Mouse (Mus musculus) CH12.LX (cell line): Measurements from ENCODE around the gene Slc9a9. TPM values are rescaled to one million over a fixed set of nuclear protein-coding genes. Genes with fewer than 3 reads are reported as not detected.

Source experiments
- DNase-seq: peaks from one replicate; pipeline ENCODE4 v3.0.0-alpha.2; 2013; ENCODE audit errors: extremely low read depth
- H3K27ac ChIP-seq: 2 replicates; pipeline ENCODE4 v1.5.1; 2012; ENCODE audit warnings: low read depth, mild to moderate bottlenecking, control low read depth, moderate library complexity; ENCODE audit not compliant: insufficient read depth
- H3K27me3 ChIP-seq: replicated peaks from 2 replicates; pipeline ENCODE3; 2012; ENCODE audit warnings: inconsistent platforms
- H3K36me3 ChIP-seq, 2 experiments: replicated peaks in 1 of 2; 2 replicates each; pipeline versions ENCODE3 to v1.6.1; 2012; ENCODE audit warnings: inconsistent platforms in 1 of 2, low read length in 1 of 2, mild to moderate bottlenecking in 1 of 2, mixed read lengths in 1 of 2, moderate library complexity in 1 of 2; ENCODE audit not compliant: control insufficient read depth in 1 of 2, insufficient read depth in 1 of 2
- H3K4me1 ChIP-seq, 2 experiments: 2 replicates each; pipeline ENCODE4 v1.6.1; 2012; ENCODE audit warnings: inconsistent platforms in 1 of 2, moderate library complexity in 1 of 2; ENCODE audit not compliant: insufficient read depth in 2 of 2, control insufficient read depth in 1 of 2
- H3K4me2 ChIP-seq: 2 replicates; pipeline ENCODE4 v1.6.1; 2012; ENCODE audit warnings: low read depth, mild to moderate bottlenecking, control low read depth; ENCODE audit not compliant: poor library complexity, insufficient read depth, severe bottlenecking
- H3K4me3 ChIP-seq, 3 experiments: fragments of 150-350 bp in 1 of 3; sonication (generic) in 1 of 3; replicated peaks in 1 of 3; 2 replicates each; pipeline versions ENCODE3 to v1.5.1; 2011 to 2012; ENCODE audit warnings: low read depth in 2 of 3, low read length in 2 of 3, mild to moderate bottlenecking in 2 of 3, moderate library complexity in 2 of 3, control low read depth in 1 of 3, improper control_type of control experiment in 1 of 3, inconsistent platforms in 1 of 3, mixed read lengths in 1 of 3; ENCODE audit not compliant: poor library complexity in 1 of 3
- H3K79me2 ChIP-seq: replicated peaks from 2 replicates; pipeline ENCODE4 v1.6.1; 2012; ENCODE audit warnings: mild to moderate bottlenecking, moderate library complexity; ENCODE audit not compliant: control insufficient read depth, poor library complexity, insufficient read depth, severe bottlenecking; ENCODE audit errors: extremely low read depth
- H3K9ac ChIP-seq: 2 replicates; pipeline ENCODE4 v1.6.1; 2012; ENCODE audit warnings: low read depth, mild to moderate bottlenecking, control low read depth, moderate library complexity; ENCODE audit not compliant: insufficient read depth
- H3K9me3 ChIP-seq: replicated peaks from 2 replicates; pipeline ENCODE3; 2012; ENCODE audit warnings: low read length, inconsistent platforms, mixed read lengths
- CHD1 ChIP-seq: IDR thresholded peaks from 2 replicates; pipeline ENCODE4 v1.6.1; 2012; ENCODE audit warnings: low read depth, low read length, improper control_type of control experiment, inconsistent platforms
- CHD2 ChIP-seq: IDR thresholded peaks from 2 replicates; pipeline ENCODE4 v1.6.1; 2011; ENCODE audit warnings: low read length, improper control_type of control experiment
- E2F4 ChIP-seq: IDR thresholded peaks from 2 replicates; pipeline ENCODE4 v1.6.1; 2011; ENCODE audit warnings: low read depth, low read length, improper control_type of control experiment; ENCODE audit not compliant: insufficient replicate concordance
- ELF1 ChIP-seq: IDR thresholded peaks from 2 replicates; pipeline ENCODE4 v1.6.1; 2014; ENCODE audit warnings: low read depth, mild to moderate bottlenecking, inconsistent platforms, low read length, improper control_type of control experiment
- GABPA ChIP-seq: IDR thresholded peaks from 2 replicates; pipeline ENCODE4 v1.6.1; 2012; ENCODE audit warnings: low read depth, low read length, improper control_type of control experiment, inconsistent platforms; ENCODE audit not compliant: insufficient replicate concordance
- IRF4 ChIP-seq: IDR thresholded peaks from 2 replicates; pipeline ENCODE4 v1.6.1; 2014; ENCODE audit warnings: low read depth, mild to moderate bottlenecking, inconsistent platforms, low read length, improper control_type of control experiment
- JUN ChIP-seq: IDR thresholded peaks from 2 replicates; pipeline ENCODE4 v1.6.1; 2011; ENCODE audit warnings: low read depth, mild to moderate bottlenecking, low read length, improper control_type of control experiment, moderate library complexity; ENCODE audit not compliant: insufficient read depth
- JUND ChIP-seq: conservative IDR thresholded peaks from 2 replicates; pipeline ENCODE4 v1.6.1; 2011; ENCODE audit warnings: low read depth, low read length, improper control_type of control experiment
- KAT2A ChIP-seq: IDR thresholded peaks from 2 replicates; pipeline ENCODE4 v1.6.1; 2012; ENCODE audit warnings: low read length, improper control_type of control experiment, inconsistent platforms; ENCODE audit not compliant: insufficient replicate concordance
- MAX ChIP-seq: IDR thresholded peaks from 2 replicates; pipeline ENCODE4 v1.6.1; 2011; ENCODE audit warnings: low read length, improper control_type of control experiment
- MAZ ChIP-seq: IDR thresholded peaks from 2 replicates; pipeline ENCODE4 v1.6.1; 2012; ENCODE audit warnings: low read depth, mild to moderate bottlenecking, inconsistent platforms, low read length, improper control_type of control experiment, moderate library complexity
- MXI1 ChIP-seq: IDR thresholded peaks from 2 replicates; pipeline ENCODE4 v1.6.1; 2011; ENCODE audit warnings: mild to moderate bottlenecking, low read depth, low read length, improper control_type of control experiment
- MYC ChIP-seq: IDR thresholded peaks from 2 replicates; pipeline ENCODE4 v1.6.1; 2011; ENCODE audit warnings: low read depth, mild to moderate bottlenecking, improper control_type of control experiment, low read length
- NELFE ChIP-seq: IDR thresholded peaks from 2 replicates; pipeline ENCODE4 v1.6.1; 2011; ENCODE audit warnings: low read depth, low read length, improper control_type of control experiment
- NRF1 ChIP-seq: IDR thresholded peaks from 2 replicates; pipeline ENCODE4 v1.6.1; 2014; ENCODE audit warnings: low read depth, mild to moderate bottlenecking, inconsistent platforms, low read length, improper control_type of control experiment, moderate library complexity
- PAX5 ChIP-seq: IDR thresholded peaks from 2 replicates; pipeline ENCODE4 v1.6.1; 2012; ENCODE audit warnings: low read length, inconsistent platforms, mixed read lengths
- POLR2A ChIP-seq: IDR thresholded peaks from 2 replicates; pipeline ENCODE4 v1.6.1; 2011; ENCODE audit warnings: low read depth, mild to moderate bottlenecking, improper control_type of control experiment, low read length
- POLR2AphosphoS2 ChIP-seq: IDR thresholded peaks from 2 replicates; pipeline ENCODE4 v1.6.1; 2011; ENCODE audit warnings: low read depth, low read length, improper control_type of control experiment
- RAD21 ChIP-seq: IDR thresholded peaks from 2 replicates; pipeline ENCODE4 v1.6.1; 2011; ENCODE audit warnings: low read depth, mild to moderate bottlenecking, low read length, improper control_type of control experiment, moderate library complexity
- SIN3A ChIP-seq: IDR thresholded peaks from 2 replicates; pipeline ENCODE4 v1.6.1; 2012; ENCODE audit warnings: low read length, improper control_type of control experiment, inconsistent platforms
- SMC3 ChIP-seq: IDR thresholded peaks from 2 replicates; pipeline ENCODE4 v1.6.1; 2011; ENCODE audit warnings: low read depth, low read length, improper control_type of control experiment
- TBP ChIP-seq: conservative IDR thresholded peaks from 2 replicates; pipeline ENCODE4 v1.6.1; 2011; ENCODE audit warnings: low read depth, low read length, improper control_type of control experiment
- TCF12 ChIP-seq: IDR thresholded peaks from 2 replicates; pipeline ENCODE4 v1.6.1; 2014; ENCODE audit warnings: low read depth, mild to moderate bottlenecking, inconsistent platforms, low read length, improper control_type of control experiment
- UBTF ChIP-seq: IDR thresholded peaks from 2 replicates; pipeline ENCODE4 v1.6.1; 2012; ENCODE audit warnings: low read depth, mild to moderate bottlenecking, inconsistent platforms, low read length, improper control_type of control experiment, moderate library complexity
- USF1 ChIP-seq: IDR thresholded peaks from 2 replicates; pipeline ENCODE4 v1.6.1; 2014; ENCODE audit warnings: low read depth, mild to moderate bottlenecking, inconsistent platforms, low read length, improper control_type of control experiment
- USF2 ChIP-seq: conservative IDR thresholded peaks from 2 replicates; pipeline ENCODE4 v1.6.1; 2011; ENCODE audit warnings: low read depth, low read length, improper control_type of control experiment
- dilution Hi-C: fragments of 300-500 bp; cut with MboI; formaldehyde crosslinking; loops from 2 replicates; pipeline ENCODE4 v1.14.3; 2020; ENCODE audit warnings: low sequenced_read_pairs; ENCODE audit not compliant: extremely low pct_unique_long_range_greater_than_20kb, extremely low pct_ligation_motif_present
- in situ Hi-C: fragments of 300-500 bp; cut with MboI; formaldehyde crosslinking; loops from 3 replicates; pipeline ENCODE4 v1.14.3; 2019; ENCODE audit warnings: low sequenced_read_pairs, low pct_ligation_motif_present, low pct_unique_long_range_greater_than_20kb, mixed read lengths
- polyA plus RNA-seq: library from polyadenylated mRNA; unstranded; fragments of >175 nt; gene quantifications from 2 replicates; pipeline ENCODE4 v1.2.1, GENCODE M21; 2012; ENCODE audit warnings: low read depth; ENCODE audit not compliant: insufficient read length
- total RNA-seq, 2 experiments: library from RNA; depleted of rRNA; stranded (reverse); fragments of 300-350 nt in 1 of 2; fragments of >200 nt in 1 of 2; gene quantifications; 2 replicates each; pipeline ENCODE4 v1.2.3; 2012 to 2014

Gene Slc9a9
- total and polyA plus RNA-seq, 3 experiments = not detected

GRCm38 (mm10) chr9:95263867-95264509 lies 594.3 kb downstream of the Slc9a9 start:
- dilution Hi-C loops = no loop called here
- no peaks in the 10 kb centered on the region for H3K4me1 ChIP-seq
- in situ Hi-C loops = no loop called here

DNA sequence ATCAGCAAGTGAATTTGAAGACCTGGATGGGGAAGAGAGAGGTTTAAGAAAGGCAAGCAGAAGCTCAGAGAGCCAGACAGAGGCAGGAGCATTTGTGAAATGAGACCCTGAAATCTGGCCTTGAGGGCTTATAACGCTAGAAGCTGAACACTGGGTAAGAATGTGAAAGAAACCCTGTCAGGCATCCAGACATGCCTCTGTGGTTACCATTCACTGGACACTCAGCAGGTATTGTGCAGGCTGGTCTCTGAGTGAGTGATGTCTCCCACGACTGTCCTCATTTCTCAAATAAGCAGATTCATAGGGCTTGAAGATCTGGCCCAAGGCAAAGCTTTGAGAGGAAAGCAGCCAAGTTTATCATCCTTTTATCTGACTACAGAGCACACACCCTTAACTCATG lies 596.5 kb downstream of the Slc9a9 start:
- no peaks in the 10 kb centered on the region for H3K4me1 ChIP-seq
- in situ Hi-C loops = no loop called here
- H3K9ac ChIP-seq = no peak overlapping the region
- no peaks in the 10 kb centered on the region for H3K79me2 ChIP-seq
- H3K4me2 ChIP-seq = no peak overlapping the region
- dilution Hi-C loops = no loop called here
- no peak overlapping the region for H3K4me3 ChIP-seq
- TF ChIP-seq USF1 (no peak), MXI1 (no peak), E2F4 (no peak), MAZ (no peak), SIN3A (no peak), JUN (no peak), MYC (no peak), POLR2A (no peak), POLR2AphosphoS2 (no peak), IRF4 (no peak), MAX (no peak), UBTF (no peak), JUND (no peak), CHD2 (no peak), RAD21 (no peak)
- no peak for DNase-seq
- H3K36me3 ChIP-seq = no peaks in the 10 kb centered on the region
- peaks cover 4% of the 10 kb centered on the region for H3K9me3 ChIP-seq
- no peak overlapping the region for H3K27ac ChIP-seq
- H3K27me3 ChIP-seq = no peaks in the 10 kb centered on the region

More at GRCm38 (mm10) chr9:95263867-95264509, 594.3 kb downstream of the Slc9a9 start:
- Histone ChIP-seq H3K36me3 (no peaks in the 10 kb centered on the region), H3K79me2 (no peaks in the 10 kb centered on the region), H3K9ac (no peak overlapping the region), H3K9me3 (peaks cover 4% of the 10 kb centered on the region), H3K27ac (no peak overlapping the region), H3K27me3 (no peaks in the 10 kb centered on the region), H3K4me3 (no peak overlapping the region), H3K4me2 (no peak overlapping the region)
- TF ChIP-seq GABPA (no peak), SMC3 (no peak), E2F4 (no peak), PAX5 (no peak), TCF12 (no peak), NRF1 (no peak), MXI1 (no peak), KAT2A (no peak), ELF1 (no peak), POLR2A (no peak), USF1 (no peak), TBP (no peak), USF2 (no peak), CHD1 (no peak), JUND (no peak), UBTF (no peak), NELFE (no peak)
- DNase-seq = no peak
